Mouse (Mus musculus) cerebellum, adult (tissue): ENCODE data around the gene Trpm3.

Source experiments
- ATAC-seq: cut with Nextera tagmentation; 2 replicates; pipeline ENCODE4 v1.9.2; 2017; ENCODE audit warnings: mild to moderate bottlenecking, moderate library complexity, mixed read lengths; ENCODE audit not compliant: insufficient number of reproducible peaks, low FRiP score, low TSS enrichment

The Trpm3 gene

DNA sequence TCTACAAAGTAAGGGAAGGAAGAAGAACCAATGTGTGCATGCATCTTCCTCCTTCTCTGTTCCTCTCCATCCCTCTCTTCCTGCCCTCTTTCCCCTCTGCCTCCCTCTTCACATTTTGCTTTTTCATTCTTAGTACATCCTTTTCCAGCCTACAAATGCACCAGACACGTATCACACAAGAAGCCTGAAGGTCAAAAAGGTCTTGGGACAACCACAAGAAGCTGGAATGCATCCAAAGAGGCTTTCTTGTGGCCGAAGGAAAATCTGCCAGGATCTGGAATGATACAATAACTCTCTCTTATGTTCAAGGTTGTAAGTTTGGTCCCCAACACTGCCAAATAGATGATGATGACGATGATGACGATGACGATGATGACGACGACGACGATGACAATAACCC lies 802.1 kb downstream of the Trpm3 start:
- peak; percentile 46; the same call in 1 of the 2 replicates for ATAC-seq

DNA sequence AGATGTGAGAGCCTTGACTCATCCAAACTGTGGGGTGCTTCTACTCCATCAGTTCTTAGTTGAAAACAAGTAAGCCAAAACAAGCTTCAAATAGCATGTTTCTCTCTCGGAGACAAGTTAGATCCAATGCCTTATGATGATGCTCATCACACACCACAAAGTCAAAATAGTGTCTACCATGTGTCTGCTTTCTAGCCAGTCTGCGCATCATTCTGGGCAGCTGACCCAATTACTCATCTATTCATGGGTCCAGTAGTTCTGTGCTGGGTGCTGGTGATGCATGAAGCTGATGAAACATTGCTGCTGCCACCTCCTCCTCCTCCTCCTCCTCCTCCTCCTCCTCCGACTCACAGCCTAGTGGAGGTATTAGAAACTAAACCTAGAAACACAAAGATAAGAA lies 813.6 kb downstream of the Trpm3 start:
- no peak for ATAC-seq

DNA sequence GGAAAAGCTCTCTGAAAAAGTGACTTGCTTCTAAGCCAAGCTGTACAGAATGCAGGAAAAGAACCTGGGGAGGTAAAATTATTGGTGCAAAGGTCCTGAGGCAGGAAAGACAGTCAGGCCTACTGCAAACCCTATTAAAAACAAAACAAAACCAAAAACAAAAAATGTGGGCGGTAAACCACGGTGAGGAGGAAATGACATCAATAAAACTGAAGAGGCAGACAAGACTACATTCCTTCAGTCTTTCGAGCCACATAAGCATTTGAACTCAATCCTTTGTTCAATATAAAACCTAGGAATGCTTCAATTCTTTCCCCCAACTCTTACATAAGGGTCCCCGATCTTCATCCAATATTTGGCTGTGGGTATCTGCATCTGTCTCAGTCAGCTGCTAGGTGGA lies 814.3 kb downstream of the Trpm3 start:
- no peak for ATAC-seq

DNA sequence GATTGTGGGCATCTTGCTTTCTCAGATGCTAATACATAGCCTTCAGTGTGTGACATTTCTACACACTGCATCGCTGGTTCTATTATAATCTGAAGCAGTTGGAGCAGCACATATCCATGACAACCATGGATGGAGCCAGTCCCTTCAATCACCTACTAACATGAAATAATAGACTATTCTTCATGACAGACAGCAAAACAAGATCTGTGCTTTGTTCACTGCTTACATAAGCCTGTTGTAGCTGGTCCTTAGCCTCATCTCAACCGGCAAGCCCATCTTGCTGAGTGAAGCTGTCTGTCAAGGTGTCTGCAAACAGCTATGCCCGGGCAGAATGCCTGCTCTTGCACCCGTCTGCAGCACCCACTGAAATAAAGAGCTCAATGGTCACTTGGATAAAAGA lies 819.6 kb downstream of the Trpm3 start:
- ATAC-seq = no peak

DNA sequence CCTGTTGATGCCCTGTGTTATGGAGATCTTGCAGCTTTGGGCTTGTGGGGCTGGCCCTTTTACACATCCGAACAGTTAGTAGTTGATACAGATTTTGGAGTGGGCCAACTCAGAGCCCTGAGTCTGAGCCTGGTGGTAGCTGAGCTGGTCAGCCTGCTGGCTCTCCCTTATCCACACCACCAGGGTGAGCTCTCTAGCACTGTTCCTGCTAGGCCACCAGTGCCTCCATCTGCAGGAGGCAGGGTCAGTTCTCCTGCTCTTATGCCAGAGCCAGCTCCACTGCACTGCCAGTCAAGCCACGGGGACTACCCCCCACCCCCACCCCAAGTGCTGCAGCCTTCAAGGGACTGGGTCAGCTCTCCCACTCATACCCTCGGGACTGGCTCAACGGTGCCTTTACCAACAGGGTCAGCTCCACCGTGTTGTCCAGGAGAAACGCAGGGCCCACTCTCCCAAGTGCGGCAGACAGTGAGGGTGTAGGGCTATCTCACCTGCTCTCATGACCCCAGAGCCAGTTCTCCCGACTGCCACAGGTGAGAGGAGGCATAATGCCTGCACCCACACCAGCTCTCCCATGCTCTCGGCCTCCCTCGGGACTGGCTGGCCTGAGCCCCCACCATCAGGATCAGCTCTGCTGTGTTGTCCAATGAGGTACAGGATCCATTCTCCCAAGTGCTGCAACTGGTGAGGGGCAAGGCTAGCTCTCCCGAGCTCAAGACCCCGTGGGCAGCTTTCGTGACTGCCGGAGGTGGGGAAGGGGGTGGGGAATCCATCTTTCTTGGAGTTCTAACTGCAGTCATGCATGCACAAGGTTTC lies 821.8 kb downstream of the Trpm3 start:
- ATAC-seq = no peak

DNA sequence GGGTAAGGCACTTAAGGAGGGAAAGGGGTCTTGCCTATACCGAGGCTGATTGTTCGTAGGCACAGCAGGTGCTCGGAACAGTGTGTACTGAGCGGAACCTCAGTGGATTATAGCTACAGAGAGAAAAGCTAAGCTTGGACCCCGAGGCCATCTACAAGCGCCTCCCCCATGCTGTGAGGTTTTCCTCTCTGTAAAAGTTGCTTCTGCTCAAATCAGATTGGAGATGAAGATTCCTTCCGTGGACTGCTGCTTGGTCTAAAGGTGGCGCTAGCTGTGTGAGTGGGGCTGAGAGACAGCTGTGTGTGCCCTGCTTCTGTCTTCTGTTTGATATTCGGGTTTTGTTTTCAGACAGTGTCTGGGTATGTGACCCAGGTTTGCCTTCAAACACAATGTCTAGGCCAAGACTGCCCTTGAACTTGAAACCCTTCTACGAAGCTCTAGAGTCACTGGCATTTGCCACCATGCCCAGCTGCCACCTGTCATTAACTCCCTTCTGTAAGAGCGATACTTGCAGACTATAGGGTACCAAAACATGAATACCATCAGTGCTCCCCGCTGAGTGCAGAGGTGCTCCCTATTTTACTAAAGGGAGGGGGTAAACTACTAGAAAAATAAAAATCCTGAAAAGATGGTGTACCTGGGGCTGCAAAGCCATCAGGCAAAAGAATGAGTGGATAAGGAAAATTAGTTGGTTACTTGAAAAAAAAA lies 823.3 kb downstream of the Trpm3 start:
- no peak for ATAC-seq

DNA sequence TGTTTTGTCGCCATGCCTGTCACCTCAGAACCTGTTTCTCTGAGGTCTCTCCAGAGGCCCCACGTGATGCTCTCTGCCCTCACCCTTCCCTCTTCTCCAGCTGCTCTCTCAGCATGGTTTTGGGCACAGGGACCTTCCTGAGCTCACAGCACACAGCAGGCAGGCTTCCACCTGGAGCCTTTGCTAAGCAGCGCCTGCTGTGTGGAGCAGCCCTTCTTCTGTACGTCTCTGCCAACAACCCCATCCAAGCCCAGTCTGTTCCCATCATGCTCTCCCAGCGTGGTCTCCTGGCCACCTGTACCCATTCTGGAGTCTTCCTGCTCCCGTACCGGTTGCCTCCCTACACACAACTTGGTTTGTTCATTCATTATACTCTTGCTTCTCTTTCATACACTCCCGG lies 823.9 kb downstream of the Trpm3 start:
- ATAC-seq = peak; percentile 90

DNA sequence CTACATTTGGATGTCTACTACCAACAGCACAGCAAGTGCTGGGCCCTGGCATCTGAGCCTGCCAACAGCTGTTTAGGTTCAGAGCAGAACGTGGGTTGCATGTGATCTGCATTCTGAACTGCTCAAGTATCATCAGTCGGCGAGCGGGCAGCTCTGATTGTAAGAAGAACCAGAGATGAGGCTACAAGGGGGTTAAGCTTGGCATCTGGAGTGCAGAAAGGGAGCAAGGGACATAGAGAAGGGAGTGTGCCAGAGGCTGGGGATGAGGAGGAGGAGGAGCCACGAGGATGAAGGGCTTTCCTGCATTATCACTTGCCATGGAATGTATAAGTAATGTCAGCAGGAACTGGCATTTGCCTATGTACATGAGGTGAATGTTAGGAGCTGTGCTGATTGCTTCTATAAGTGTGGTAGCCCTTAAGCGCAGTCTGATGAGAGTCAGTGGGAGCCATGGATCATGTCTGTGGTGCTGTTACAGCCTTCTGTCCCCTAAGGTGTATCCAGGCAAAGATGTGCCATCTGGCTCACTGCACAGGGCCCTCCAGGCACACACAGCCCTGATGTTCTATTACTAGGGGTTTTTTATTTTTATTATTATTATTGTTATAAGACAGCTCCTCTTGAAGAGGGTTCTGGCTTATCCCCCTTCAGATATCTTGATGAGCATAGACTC lies 825.0 kb downstream of the Trpm3 start:
- no peak for ATAC-seq

DNA sequence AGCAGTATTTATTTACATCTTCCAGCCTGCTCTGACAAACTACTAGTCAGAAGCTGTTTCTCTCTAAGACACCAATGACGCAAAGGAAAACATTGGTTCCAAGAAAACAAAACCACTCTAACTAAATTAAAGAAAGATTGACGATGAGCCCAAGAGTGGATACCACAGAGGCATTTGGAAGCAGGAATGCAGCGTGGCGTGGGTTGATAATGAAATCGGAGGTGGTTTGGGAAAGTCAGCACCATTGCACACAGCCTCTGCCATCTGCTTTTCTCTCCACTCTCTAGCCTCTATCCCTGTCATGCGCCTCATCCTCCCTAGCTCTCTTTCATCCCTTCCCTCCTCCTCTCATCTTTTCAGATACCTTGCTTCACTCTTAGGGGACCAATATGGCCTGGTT lies 826.6 kb downstream of the Trpm3 start:
- no peak for ATAC-seq

DNA sequence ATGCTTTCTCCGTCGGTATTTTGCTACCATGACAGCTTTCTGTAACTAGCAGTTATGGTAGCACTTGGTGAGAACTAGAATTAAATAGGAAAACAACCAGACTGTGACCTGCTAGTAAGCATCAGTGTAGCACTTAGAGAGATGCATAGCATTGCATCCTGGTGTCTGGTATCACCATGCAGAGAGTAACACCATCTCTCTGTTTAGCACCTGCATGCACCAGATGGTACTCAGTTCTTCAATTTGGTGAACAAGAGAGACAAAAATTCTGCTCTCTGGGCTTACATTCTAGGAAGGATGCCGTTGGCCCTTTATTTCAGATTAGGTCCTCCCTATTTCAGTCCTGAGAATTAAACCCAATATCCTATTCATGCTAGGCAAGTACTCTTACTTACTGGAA lies 834.4 kb downstream of the Trpm3 start:
- ATAC-seq = peak; percentile 74; the same call in 1 of the 2 replicates

DNA sequence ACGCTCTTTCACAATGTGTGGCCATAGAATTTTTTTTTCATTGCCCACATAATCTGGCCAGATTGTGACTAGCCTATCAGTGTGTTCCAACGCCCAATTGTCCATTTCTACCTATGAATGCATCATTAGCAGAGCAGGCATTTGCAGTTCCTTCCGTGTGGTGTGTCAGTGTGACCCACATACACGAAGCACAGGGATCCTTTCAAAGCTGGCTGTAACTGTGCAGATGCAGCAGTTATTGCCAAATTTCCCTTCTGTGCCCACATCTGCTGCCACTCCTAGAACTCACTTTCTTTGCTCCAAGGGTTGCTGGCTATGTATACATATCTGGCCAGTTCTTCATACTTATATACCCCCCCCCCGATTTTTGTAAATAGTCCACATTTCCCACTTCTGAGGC lies 834.9 kb downstream of the Trpm3 start:
- ATAC-seq = no peak

DNA sequence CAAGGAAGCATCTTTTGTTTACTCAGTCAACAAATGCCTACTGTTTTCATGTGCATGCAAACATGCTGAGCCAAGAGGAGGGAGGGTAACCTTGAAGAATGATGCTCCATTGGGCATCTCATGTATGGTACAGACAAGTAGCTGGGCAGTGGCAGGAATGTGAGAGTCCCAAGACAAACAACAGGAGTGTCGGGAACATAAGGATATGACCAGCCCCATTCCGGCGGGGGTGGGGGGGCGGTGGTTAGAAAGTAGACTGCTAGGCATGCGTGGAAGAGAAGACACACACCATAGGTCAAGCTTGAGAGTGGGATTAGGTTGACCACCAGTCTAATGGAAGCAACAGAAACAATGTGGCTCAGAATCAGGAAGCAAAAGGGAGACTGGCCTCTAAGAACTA lies 837.0 kb downstream of the Trpm3 start:
- no peak for ATAC-seq

DNA sequence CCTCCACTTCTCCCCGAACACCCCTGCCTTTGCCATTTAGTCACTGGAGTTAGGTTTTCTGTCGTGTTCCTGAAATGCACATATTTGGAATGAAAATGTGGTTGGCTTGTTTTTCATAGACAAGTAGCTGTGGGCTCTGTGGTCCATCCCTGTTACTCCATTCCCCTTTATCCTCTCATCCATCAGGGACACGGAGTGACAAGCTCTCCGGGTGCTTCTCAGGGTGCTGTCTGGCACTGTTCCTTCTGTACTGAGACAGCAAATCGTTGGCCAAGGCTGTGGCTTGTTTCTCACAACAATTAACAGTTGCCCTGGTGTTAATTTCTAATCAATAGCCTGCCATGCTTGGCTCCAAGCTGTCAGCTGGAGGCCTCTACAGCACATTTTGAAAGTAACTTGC lies 838.7 kb downstream of the Trpm3 start:
- no peak for ATAC-seq

DNA sequence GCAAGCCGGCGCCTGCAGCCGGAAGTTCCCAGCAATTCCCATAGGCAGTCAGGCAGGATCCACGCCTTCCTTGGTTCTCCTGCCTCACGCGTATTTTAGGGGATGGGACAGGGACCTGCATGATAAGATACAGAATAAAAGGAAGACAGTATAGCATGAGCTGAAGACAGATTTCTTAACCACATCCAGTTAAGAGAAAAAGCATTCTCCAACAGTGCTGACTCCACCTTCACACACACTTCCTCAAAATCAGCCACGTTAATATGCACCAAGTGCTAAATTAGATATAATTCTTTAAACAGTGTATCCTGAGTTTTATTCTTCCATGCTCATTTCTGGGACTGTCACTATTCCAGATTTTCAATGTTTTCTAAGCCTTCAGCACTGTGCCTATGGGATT lies 839.9 kb downstream of the Trpm3 start:
- no peak for ATAC-seq

DNA sequence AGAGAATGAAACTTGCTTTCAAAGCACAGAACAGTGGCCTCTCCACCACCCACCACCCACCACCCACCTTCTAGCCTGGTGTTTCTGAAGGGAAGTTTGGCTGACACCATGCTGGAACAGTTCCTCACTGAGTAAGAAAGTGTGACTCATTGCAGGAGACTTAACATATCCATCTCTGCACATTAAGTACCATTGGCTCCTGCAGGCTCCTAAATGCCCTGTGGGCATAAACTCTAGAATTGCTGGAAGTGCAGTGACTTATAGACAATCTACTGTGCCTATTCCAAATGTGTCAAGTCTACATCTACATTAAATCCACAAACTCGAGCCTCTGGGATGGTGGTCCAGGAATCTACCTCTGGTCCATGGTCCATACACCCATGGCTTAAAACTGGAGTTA lies 840.3 kb downstream of the Trpm3 start:
- no peak for ATAC-seq

DNA sequence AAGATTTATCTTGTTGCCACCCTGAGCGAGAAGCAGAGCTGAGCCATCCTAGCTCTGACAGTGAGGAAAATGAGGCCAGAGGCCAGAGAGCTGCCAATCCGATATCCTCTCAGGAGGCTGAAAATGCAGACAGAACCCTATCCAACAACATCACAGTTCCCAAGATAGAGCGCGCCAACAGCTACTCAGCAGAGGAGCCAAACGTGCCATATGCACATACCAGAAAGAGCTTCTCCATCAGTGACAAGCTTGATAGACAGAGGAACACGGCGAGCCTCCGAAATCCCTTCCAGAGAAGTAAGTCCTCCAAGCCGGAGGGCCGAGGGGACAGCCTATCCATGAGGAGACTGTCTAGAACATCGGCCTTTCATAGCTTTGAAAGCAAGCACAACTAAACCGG lies 849.1 kb downstream of the Trpm3 start:
- peak; percentile 82 for ATAC-seq

DNA sequence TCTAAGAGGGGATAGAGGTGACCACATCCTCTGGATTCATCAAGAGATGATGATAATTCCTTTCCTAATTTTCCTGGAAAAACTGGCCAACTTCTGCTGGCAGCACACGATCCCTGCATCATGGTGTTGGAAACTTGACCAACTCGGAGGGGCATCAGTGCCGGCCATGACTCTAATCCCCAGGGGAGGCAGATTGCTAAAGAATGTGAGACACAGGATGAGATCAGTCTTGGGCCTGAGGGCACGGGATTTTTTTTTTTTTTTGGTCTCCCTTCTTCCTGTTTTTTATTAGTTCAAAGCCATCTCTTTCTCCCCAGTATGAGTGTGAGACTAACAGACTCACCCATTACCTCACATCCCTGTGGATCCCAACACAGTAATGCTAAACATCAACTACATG lies 855.1 kb downstream of the Trpm3 start:
- ATAC-seq = no peak

DNA sequence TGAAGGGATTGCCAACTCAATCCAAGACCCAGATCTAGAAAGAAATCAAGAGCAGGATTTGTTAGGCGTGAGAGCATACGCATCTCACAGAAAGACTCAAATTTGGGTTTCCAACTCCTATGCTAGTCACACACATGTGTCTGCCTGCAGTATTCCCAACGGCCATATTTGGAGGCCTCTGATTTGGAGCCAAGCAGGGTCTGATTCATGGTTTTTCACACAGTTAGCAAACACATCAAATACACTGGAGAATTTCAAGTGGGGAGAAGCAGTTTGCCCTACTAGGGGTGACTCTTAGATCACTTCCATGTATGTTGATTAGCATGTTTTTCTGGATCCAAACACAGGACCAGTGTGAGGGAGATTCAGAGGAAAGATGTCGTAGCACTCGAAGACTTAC lies 855.7 kb downstream of the Trpm3 start:
- ATAC-seq = no peak

DNA sequence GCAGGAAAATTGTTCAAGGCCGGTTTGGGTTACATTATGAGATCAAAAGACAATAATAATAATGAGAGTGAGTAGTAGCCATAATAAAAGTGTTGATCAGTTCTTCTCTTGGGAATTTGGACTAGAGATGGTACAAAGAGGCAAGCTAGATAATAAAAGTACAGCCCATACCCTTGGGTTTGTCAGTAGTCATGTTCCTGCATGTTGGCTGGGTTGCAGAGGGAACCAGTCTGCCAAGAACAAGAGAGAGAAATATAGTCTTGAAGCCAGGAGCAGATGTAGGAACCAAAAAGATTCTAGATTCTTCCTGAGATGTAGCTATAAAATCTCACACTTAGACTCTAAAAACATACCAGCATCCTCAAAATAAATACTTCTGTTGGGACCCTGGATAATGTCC lies 861.4 kb downstream of the Trpm3 start:
- no peak for ATAC-seq

DNA sequence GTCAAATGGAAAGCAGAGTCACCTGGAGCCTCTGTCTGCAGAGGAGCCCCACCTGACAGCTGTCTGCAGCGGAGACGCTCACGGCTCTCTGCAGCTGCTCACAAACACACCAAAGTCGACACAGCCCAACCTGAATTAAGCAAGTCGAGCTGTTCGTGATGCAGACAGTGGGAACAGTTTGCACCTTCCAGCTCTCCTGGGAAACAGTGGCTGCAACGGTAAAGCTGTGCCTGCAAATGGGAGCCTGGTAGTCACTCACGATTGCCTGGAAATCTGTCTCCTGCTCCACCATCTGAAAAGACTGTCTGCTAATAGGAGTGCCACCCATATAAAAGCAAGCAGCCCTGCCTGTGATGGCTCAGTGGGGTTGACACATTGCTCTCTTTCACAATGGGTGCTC lies 865.0 kb downstream of the Trpm3 start:
- no peak for ATAC-seq

DNA sequence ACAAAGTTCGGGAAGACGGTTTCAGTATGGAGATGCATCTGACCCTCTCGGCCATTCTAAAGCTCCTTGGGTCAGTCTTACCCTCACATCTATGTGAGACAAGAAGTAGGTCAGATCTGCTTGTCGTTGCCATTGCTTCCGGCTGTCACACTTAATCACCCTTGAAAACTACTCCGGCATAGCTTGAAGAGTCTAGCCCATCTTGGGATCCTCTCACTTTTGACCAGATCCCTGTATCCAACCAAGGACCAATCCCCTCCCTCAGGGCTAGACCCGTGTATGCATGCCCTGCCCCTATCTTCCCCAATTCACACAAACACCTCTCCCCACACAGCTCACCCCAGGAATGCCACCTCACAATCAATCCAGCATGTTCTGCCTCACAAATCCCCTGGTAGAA lies 867.0 kb downstream of the Trpm3 start:
- ATAC-seq = no peak
